Mouse (Mus musculus) heart, adult 2 months (tissue): ENCODE results near the gene Lmbr1l.

Experiments used
- EP300 ChIP-seq: fragments of 200-500 bp; IDR thresholded peaks from 2 replicates; pipeline ENCODE4 v1.6.1; 2011; ENCODE audit warnings: low read depth, low read length, control low read depth; ENCODE audit not compliant: insufficient read depth
- POLR2A ChIP-seq: fragments of 200-500 bp; IDR thresholded peaks from 2 replicates; pipeline ENCODE4 v1.6.1; 2011; ENCODE audit warnings: mild to moderate bottlenecking, low read depth, low read length, control low read depth; ENCODE audit not compliant: insufficient read depth

GRCm38 (mm10) chr15:98893036-98893435 lies 25.0 kb downstream of the Lmbr1l start:
- no peak for TF ChIP-seq EP300
- no peak for TF ChIP-seq POLR2A
